Mouse (Mus musculus) heart, adult 2 months (tissue): ENCODE measurements around the gene Gm42878. TPM values are rescaled to one million over a fixed set of nuclear protein-coding genes. Genes with fewer than 3 reads are reported as not detected.

Source experiments
- DNase-seq, 2 experiments: peaks; one replicate each; pipeline ENCODE4 v3.0.0; 2021
- H3K27ac ChIP-seq: fragments of 200-600 bp; 2 replicates; pipeline ENCODE4 v1.8.1; 2022
- H3K27me3 ChIP-seq: fragments of 200-500 bp; 2 replicates; pipeline ENCODE4 v1.6.1; 2012; ENCODE audit warnings: mild to moderate bottlenecking, low read length, inconsistent platforms, mixed read lengths; ENCODE audit not compliant: control insufficient read depth, insufficient read depth
- H3K36me3 ChIP-seq: fragments of 200-500 bp; 2 replicates; pipeline ENCODE4 v1.6.1; 2012; ENCODE audit warnings: low read length, inconsistent platforms; ENCODE audit not compliant: control insufficient read depth, insufficient read depth
- H3K4me1 ChIP-seq: fragments of 200-500 bp; 2 replicates; pipeline ENCODE4 v1.6.1; 2011; ENCODE audit warnings: low read length; ENCODE audit not compliant: control insufficient read depth, insufficient read depth
- H3K4me3 ChIP-seq: fragments of 200-600 bp; 2 replicates; pipeline ENCODE4 v1.8.1; 2022
- H3K79me2 ChIP-seq: fragments of 200-500 bp; replicated peaks from 2 replicates; pipeline ENCODE4 v1.6.1; 2012; ENCODE audit warnings: mild to moderate bottlenecking, inconsistent platforms, low read length, moderate library complexity, mixed read lengths; ENCODE audit not compliant: control insufficient read depth, insufficient read depth
- H3K9ac ChIP-seq: fragments of 200-500 bp; 2 replicates; pipeline ENCODE4 v1.6.1; 2012; ENCODE audit warnings: low read depth, mild to moderate bottlenecking, control low read depth, inconsistent platforms, low read length, mixed read lengths
- CTCF ChIP-seq: fragments of 200-600 bp; IDR thresholded peaks from 2 replicates; pipeline ENCODE4 v1.8.1; 2022; ENCODE audit warnings: antibody characterized with exemption, mild to moderate bottlenecking, moderate library complexity
- EP300 ChIP-seq: fragments of 200-500 bp; IDR thresholded peaks from 2 replicates; pipeline ENCODE4 v1.6.1; 2011; ENCODE audit warnings: low read depth, low read length, control low read depth; ENCODE audit not compliant: insufficient read depth
- POLR2A ChIP-seq: fragments of 200-500 bp; IDR thresholded peaks from 2 replicates; pipeline ENCODE4 v1.6.1; 2011; ENCODE audit warnings: mild to moderate bottlenecking, low read depth, low read length, control low read depth; ENCODE audit not compliant: insufficient read depth
- WGBS: fragments of 180-500 bp; shearing (Covaris S2); methylation state at CpG from one replicate; pipeline ENCODE4 v1.1.7; 2018; 5-methylcytosine and 5-hydroxymethylcytosine counted together
- intact Hi-C: fragments of 180-260 bp; cut with DNase I; formaldehyde crosslinking; loops from one replicate; pipeline ENCODE4 v1.15.1; 2025
- polyA plus RNA-seq: library from polyadenylated mRNA; depleted of rRNA; stranded (reverse); fragments of >200 nt; gene quantifications from 2 replicates; pipeline ENCODE4 v1.2.3, GENCODE M21; 2012
- total RNA-seq, 2 experiments: library from RNA; stranded (reverse); gene quantifications; 2 replicates each; pipeline ENCODE4 v1.2.3; 2021

Gm42878 gene
- total and polyA plus RNA-seq, 3 experiments, result 0.16 to 0.63 TPM; not detected in 1

DNA sequence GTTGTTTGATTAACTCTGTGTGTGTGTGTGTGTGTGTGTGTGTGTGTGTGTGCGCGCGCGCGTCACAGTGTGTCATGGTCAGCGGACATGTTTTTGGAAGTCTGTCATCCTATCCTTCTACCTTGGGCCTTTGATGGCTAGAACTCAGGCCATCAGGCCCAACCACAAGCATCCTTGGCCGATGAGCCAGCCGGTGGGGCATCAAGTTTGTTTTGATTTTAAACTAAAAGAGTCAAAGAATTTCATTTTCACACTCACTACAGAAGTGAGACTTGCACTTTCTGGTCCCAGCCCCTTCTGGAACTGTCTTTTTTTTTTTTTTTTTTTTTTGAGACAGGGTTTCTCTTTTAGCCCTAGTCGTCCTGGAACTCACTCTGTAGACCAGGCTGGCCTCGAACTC lies 39.7 kb upstream of the Gm42878 start:
- TF ChIP-seq CTCF (no peak), POLR2A (no peak), EP300 (no peak)
- Histone ChIP-seq H3K36me3 (peaks cover 7% of the 10 kb centered on the region), H3K4me3 (no peak overlapping the region), H3K79me2 (peaks cover 3% of the 10 kb centered on the region; the same call in 1 of the 2 replicates), H3K27me3 (no peaks in the 10 kb centered on the region), H3K4me1 (peaks cover 23% of the 10 kb centered on the region), H3K27ac (no peak overlapping the region; the same call in none of the 2 replicates), H3K9ac (no peak overlapping the region)
- DNase-seq, result no peak
- 95% methylated on average over 10 of the region's 10 CpGs for WGBS
- intact Hi-C loops, result loop anchor here (2.0 kb wide), 1 partner anchor 16 kb away; no protein-coding TSS in a partner anchor

GRCm38 (mm10) chr5:121583765-121584501 lies 38.7 kb upstream of the Gm42878 start:
- peak overlapping the region; percentile 91 for H3K27ac ChIP-seq
- intact Hi-C loops, result loop anchor here (2.0 kb wide), 1 partner anchor 17 kb away; no protein-coding TSS in a partner anchor
- DNase-seq, result peak; percentile 97
- 32% methylated on average over 12 of the region's 12 CpGs for WGBS
- H3K79me2 ChIP-seq, result peaks cover 3% of the 10 kb centered on the region; the same call in 1 of the 2 replicates
- no peak overlapping the region for H3K4me3 ChIP-seq
- peaks cover 7% of the 10 kb centered on the region for H3K36me3 ChIP-seq
- H3K27me3 ChIP-seq, result no peaks in the 10 kb centered on the region
- H3K9ac ChIP-seq, result no peak overlapping the region
- peaks cover 23% of the 10 kb centered on the region for H3K4me1 ChIP-seq
- TF ChIP-seq EP300 (peak; percentile 94), POLR2A (no peak), CTCF (peak; percentile 87)

- Histone ChIP-seq H3K4me3 (no peak overlapping the region), H3K4me1 (peaks cover 20% of the 10 kb centered on the region), H3K9ac (no peak overlapping the region), H3K36me3 (peaks cover 6% of the 10 kb centered on the region), H3K79me2 (no peaks in the 10 kb centered on the region), H3K27ac (no peak overlapping the region), H3K27me3 (no peaks in the 10 kb centered on the region)
- WGBS, result 92% methylated on average over 8 of the region's 8 CpGs
- TF ChIP-seq CTCF (no peak), POLR2A (no peak), EP300 (no peak)
- no peak for DNase-seq
- intact Hi-C loops, result no loop called here
These were observed 36.7 kb upstream of the Gm42878 start for GRCm38 (mm10) chr5:121581945-121582344.

- Histone ChIP-seq H3K27me3 (no peaks in the 10 kb centered on the region), H3K9ac (no peak overlapping the region), H3K79me2 (no peaks in the 10 kb centered on the region; the same call in 1 of the 2 replicates), H3K4me1 (peaks cover 4% of the 10 kb centered on the region), H3K27ac (peak overlapping the region; percentile 65), H3K4me3 (no peak overlapping the region), H3K36me3 (peaks cover 3% of the 10 kb centered on the region; the same call in 1 of the 2 replicates)
- no peak for TF ChIP-seq POLR2A
- no peak for TF ChIP-seq CTCF
- 0 out of 2 replicates have a peak, but pooled peaks have one; percentile 44 for TF ChIP-seq EP300
- DNase-seq, result peak; percentile 57 to 69
- intact Hi-C loops, result no loop called here
- WGBS, result 49% methylated on average over 11 of the region's 11 CpGs
These were observed 31.7 kb upstream of the Gm42878 start for GRCm38 (mm10) chr5:121576927-121577488.

DNA sequence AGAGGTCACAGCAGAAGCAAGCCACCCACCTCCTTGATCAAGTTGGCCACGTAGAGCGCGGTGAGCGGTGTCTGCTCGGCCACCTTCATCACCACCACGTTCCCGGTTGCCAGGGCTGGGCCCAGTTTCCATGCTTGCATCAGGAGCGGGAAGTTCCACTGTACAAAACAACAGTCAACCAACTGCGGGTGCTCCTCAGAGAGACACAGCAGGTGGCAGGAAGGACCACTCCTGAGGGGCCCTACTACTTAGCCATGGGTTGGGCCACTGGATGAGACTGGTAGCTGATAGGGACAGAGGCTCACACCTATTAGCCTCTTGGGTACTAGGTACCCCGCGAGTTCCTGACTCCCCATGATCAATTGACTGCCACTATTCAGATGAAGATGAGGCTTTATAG lies 30.6 kb upstream of the Gm42878 start:
- Histone ChIP-seq H3K27me3 (no peaks in the 10 kb centered on the region), H3K36me3 (peaks cover 3% of the 10 kb centered on the region; the same call in 1 of the 2 replicates), H3K4me1 (peaks cover 4% of the 10 kb centered on the region), H3K4me3 (no peak overlapping the region), H3K9ac (no peak overlapping the region), H3K79me2 (no peaks in the 10 kb centered on the region; the same call in 1 of the 2 replicates), H3K27ac (no peak overlapping the region)
- intact Hi-C loops, result no loop called here
- TF ChIP-seq EP300 (no peak), POLR2A (no peak), CTCF (no peak)
- 93% methylated on average over 11 of the region's 11 CpGs for WGBS
- DNase-seq, result no peak

DNA sequence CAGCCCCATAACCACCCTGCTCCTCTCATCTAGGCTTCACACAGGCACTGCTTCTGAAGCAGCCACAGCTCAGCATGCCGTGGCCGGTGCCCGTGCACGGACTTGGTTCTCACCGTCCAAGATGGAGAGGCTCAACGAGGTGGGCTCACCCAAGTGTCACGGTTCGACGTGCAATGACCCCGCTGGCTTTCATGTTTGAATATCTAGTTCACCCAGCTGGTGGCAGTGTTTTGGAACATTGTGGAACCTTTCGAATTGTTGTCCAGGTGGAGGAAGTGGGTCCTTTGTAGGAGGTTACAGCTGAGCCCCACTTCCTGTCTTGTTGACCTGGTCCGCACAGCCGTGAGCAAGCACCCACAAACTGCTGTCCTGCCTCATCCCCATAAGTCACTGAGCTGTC lies 28.9 kb upstream of the Gm42878 start:
- Histone ChIP-seq H3K27ac (no peak overlapping the region), H3K4me3 (no peak overlapping the region), H3K79me2 (no peaks in the 10 kb centered on the region; the same call in 1 of the 2 replicates), H3K27me3 (no peaks in the 10 kb centered on the region), H3K9ac (no peak overlapping the region), H3K36me3 (peaks cover 3% of the 10 kb centered on the region; the same call in 1 of the 2 replicates), H3K4me1 (peaks cover 4% of the 10 kb centered on the region)
- no peak for DNase-seq
- TF ChIP-seq CTCF (no peak), POLR2A (no peak), EP300 (no peak)
- 86% methylated on average over 13 of the region's 13 CpGs for WGBS
- intact Hi-C loops, result no loop called here
